7 mouse cellular contexts compared by ENCODE assay signal in genomic region chr13:21258524-21258923, GRCm38 (mm10). TPM values are rescaled to one million over a fixed set of nuclear protein-coding genes. Genes with fewer than 3 reads are reported as not detected.
A peak's percentile ranks its signal among the peaks of the same experiment; 100 is the strongest.
DNase-seq lines count a peak whose midpoint lies in the region; ATAC-seq and TF ChIP-seq lines count a peak whose summit lies in the region.

No protein-coding gene starts in this region.

- H3K27ac ChIP-seq in lung, embryonic 14.5 days (ENCODE audit: low read depth), result no peak overlapping the region
- H3K27ac ChIP-seq in forebrain, embryonic 10.5 days, result no peak overlapping the region
- H3K27ac ChIP-seq in limb, embryonic 12.5 days, result no peak overlapping the region
- no peak overlapping the region for H3K27ac ChIP-seq in stomach, embryonic 15.5 days

- H3K27me3 ChIP-seq in lung, embryonic 14.5 days (ENCODE audit: insufficient read depth, low read length), result no peaks in the 10 kb centered on the region; the same call in 1 of the 2 replicates
- H3K27me3 ChIP-seq in forebrain, embryonic 10.5 days (ENCODE audit: poor library complexity, severe bottlenecking), result peaks cover 60% of the 10 kb centered on the region
- peaks cover 53% of the 10 kb centered on the region for H3K27me3 ChIP-seq in limb, embryonic 12.5 days
- H3K27me3 ChIP-seq in stomach, embryonic 15.5 days (replicated peaks), result peaks cover 7% of the 10 kb centered on the region; the same call in 1 of the 2 replicates

- DNase-seq in lung, embryonic 14.5 days, result no peak
- DNase-seq in lung, postnatal 36 days, result no peak
- DNase-seq in forebrain, embryonic 10.5 days (ENCODE audit: extremely low spot score, low spot score), result no peak
- DNase-seq in gastrocnemius, postnatal 36 days, result no peak
- DNase-seq in urinary bladder, adult 2 months (ENCODE audit: low spot score), result no peak

- intact Hi-C loops in gastrocnemius, postnatal 36 days (cut with DNase I), result no loop called here

- peak overlapping the region; percentile 42 for H3K4me3 ChIP-seq in lung, embryonic 14.5 days (ENCODE audit: low read depth, low read length)
- peak overlapping the region; percentile 61 for H3K4me3 ChIP-seq in forebrain, embryonic 10.5 days
- peak overlapping the region; percentile 45 for H3K4me3 ChIP-seq in limb, embryonic 12.5 days (replicated peaks)
- peak overlapping the region; percentile 43 for H3K4me3 ChIP-seq in stomach, embryonic 15.5 days (replicated peaks)

- no peaks in the 10 kb centered on the region for H3K36me3 ChIP-seq in lung, embryonic 14.5 days (ENCODE audit: insufficient read depth)
- no peaks in the 10 kb centered on the region for H3K36me3 ChIP-seq in forebrain, embryonic 10.5 days (replicated peaks)
- no peaks in the 10 kb centered on the region for H3K36me3 ChIP-seq in limb, embryonic 12.5 days
- H3K36me3 ChIP-seq in stomach, embryonic 15.5 days, result no peaks in the 10 kb centered on the region

- H3K9ac ChIP-seq in lung, embryonic 14.5 days, result no peak overlapping the region
- no peak overlapping the region for H3K9ac ChIP-seq in limb, embryonic 12.5 days (replicated peaks)
- H3K9ac ChIP-seq in stomach, embryonic 15.5 days, result no peak overlapping the region

- H3K4me2 ChIP-seq in lung, embryonic 14.5 days, result peak overlapping the region; percentile 70
- peak overlapping the region; percentile 62 for H3K4me2 ChIP-seq in limb, embryonic 12.5 days
- H3K4me2 ChIP-seq in stomach, embryonic 15.5 days, result peak overlapping the region; percentile 61

- no peaks in the 10 kb centered on the region for H3K4me1 ChIP-seq in lung, embryonic 14.5 days (ENCODE audit: insufficient read depth)
- peaks cover 18% of the 10 kb centered on the region for H3K4me1 ChIP-seq in forebrain, embryonic 10.5 days
- no peaks in the 10 kb centered on the region; the same call in none of the 2 replicates for H3K4me1 ChIP-seq in limb, embryonic 12.5 days (replicated peaks)
- H3K4me1 ChIP-seq in stomach, embryonic 15.5 days, result peaks cover 9% of the 10 kb centered on the region; the same call in 1 of the 2 replicates

- TF ChIP-seq CTCF in lung, embryonic 14.5 days (IDR thresholded peaks at IDR 0.05; ENCODE audit: low read depth), result no peak

- WGBS in lung, embryonic 14.5 days, result 15% methylated on average over 6 of the region's 6 CpGs
- 17% methylated on average over 6 of the region's 6 CpGs for WGBS in forebrain, embryonic 10.5 days
- WGBS in limb, embryonic 12.5 days, result 25% methylated on average over 6 of the region's 6 CpGs
- 21% methylated on average over 6 of the region's 6 CpGs for WGBS in stomach, embryonic 15.5 days

- H3K9me3 ChIP-seq in lung, embryonic 14.5 days (ENCODE audit: low read depth, low read length), result no peaks in the 10 kb centered on the region
- no peaks in the 10 kb centered on the region for H3K9me3 ChIP-seq in forebrain, embryonic 10.5 days
- H3K9me3 ChIP-seq in limb, embryonic 12.5 days, result no peaks in the 10 kb centered on the region
- H3K9me3 ChIP-seq in stomach, embryonic 15.5 days, result no peaks in the 10 kb centered on the region

- ATAC-seq in lung, embryonic 14.5 days (ENCODE audit: insufficient read depth), result no peak
- ATAC-seq in limb, embryonic 12.5 days (ENCODE audit: insufficient number of reproducible peaks, insufficient read depth, low FRiP score, low TSS enrichment, low read depth), result no peak
- ATAC-seq in stomach, embryonic 15.5 days (ENCODE audit: insufficient read depth, low FRiP score, low read depth), result no peak

RNA-seq across cellular contexts. Expression of gene Gpx5, which starts 34.0 kb away (rescaled TPM):
- not detected in 2 replicates for polyA plus RNA-seq in lung, embryonic 14.5 days (2014; fragmentation: Nextera tagmentation; extraction: Ambion mirVana)
- polyA plus RNA-seq in forebrain, embryonic 10.5 days (2016; fragmentation: Nextera tagmentation; extraction: Ambion mirVana), result not detected in 2 replicates
- polyA plus RNA-seq in limb, embryonic 12.5 days (2016; fragmentation: Nextera tagmentation; extraction: Ambion mirVana), result not detected in 2 replicates
- not detected in 2 replicates for polyA plus RNA-seq in stomach, embryonic 15.5 days (2015; fragmentation: Nextera tagmentation; extraction: Ambion mirVana)
- not detected for total RNA-seq in gastrocnemius, postnatal 36 days (2021)
- 0.10 TPM in 1 of 2 replicates, not detected in the other for polyA plus RNA-seq in urinary bladder, adult 2 months (2012; rRNA removed)

RNA-seq across cellular contexts. Expression of gene Gpx6, which starts 53.4 kb away (rescaled TPM):
- polyA plus RNA-seq in lung, embryonic 14.5 days (2014; fragmentation: Nextera tagmentation; extraction: Ambion mirVana), result not detected in 2 replicates
- 0.15 and 0.21 TPM in 2 replicates for polyA plus RNA-seq in forebrain, embryonic 10.5 days (2016; fragmentation: Nextera tagmentation; extraction: Ambion mirVana)
- 0.60 and 0.73 TPM in 2 replicates for polyA plus RNA-seq in limb, embryonic 12.5 days (2016; fragmentation: Nextera tagmentation; extraction: Ambion mirVana)
- not detected in 2 replicates for polyA plus RNA-seq in stomach, embryonic 15.5 days (2015; fragmentation: Nextera tagmentation; extraction: Ambion mirVana)
- total RNA-seq in gastrocnemius, postnatal 36 days (2021), result not detected
- not detected in 2 replicates for polyA plus RNA-seq in urinary bladder, adult 2 months (2012; rRNA removed)
